20 mouse cellular contexts compared by ENCODE assay signal in the genomic region with DNA sequence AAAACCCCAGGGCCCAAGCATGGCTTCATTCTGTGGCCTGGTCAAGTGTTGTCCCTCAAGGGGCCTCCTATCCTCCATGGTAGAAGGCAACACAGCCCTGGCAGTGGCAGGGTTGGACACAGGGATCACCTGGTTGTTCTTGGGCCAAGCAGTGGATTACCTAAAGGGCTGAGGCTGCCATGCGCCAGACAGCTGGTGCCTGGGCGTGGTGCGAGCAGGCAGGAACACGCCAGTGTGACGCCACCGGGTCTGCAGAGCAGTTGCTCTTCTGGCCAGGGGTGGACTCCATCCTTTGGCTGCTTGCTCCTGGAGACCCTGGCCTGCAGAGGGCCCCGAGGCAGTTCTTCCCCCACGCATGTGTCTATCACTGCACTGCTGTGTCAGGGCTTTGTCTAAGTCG. TPM values are rescaled to one million over a fixed set of nuclear protein-coding genes. Genes with fewer than 3 reads are reported as not detected.
A peak's percentile ranks its signal among the peaks of the same experiment; 100 is the strongest.
DNase-seq lines count a peak whose midpoint lies in the region; ATAC-seq and TF ChIP-seq lines count a peak whose summit lies in the region.
"Had no signal": no experiment of that assay in that cellular context is flagged by ENCODE, and none has a peak within 500 bp of the region (broad histone marks: within the 10 kb centered on the region; RNA-seq: fewer than 3 reads in every experiment).

No protein-coding gene starts in this region.

- H3K36me3 ChIP-seq in heart, embryonic 10.5 days = peaks cover 6% of the 10 kb centered on the region
- peaks cover 7% of the 10 kb centered on the region for H3K36me3 ChIP-seq in spleen, adult 2 months (ENCODE audit: control insufficient read depth, insufficient read depth, low read length)
- peaks cover 13% of the 10 kb centered on the region for H3K36me3 ChIP-seq in intestine, embryonic 16.5 days (ENCODE audit: control insufficient read depth, insufficient read depth, low read length)
- no peaks in the 10 kb centered on the region for H3K36me3 ChIP-seq in stomach, postnatal 0 days (ENCODE audit: control insufficient read depth, insufficient read depth, low read length)
- H3K36me3 ChIP-seq: neural tube, embryonic 12.5 days had no signal

- peaks cover 5% of the 10 kb centered on the region; the same call in 1 of the 2 replicates for H3K9me3 ChIP-seq in heart, embryonic 10.5 days
- H3K9me3 ChIP-seq in intestine, embryonic 16.5 days (ENCODE audit: control insufficient read depth, low read length) = no peaks in the 10 kb centered on the region
- H3K9me3 ChIP-seq in stomach, postnatal 0 days (ENCODE audit: control insufficient read depth, low read length) = no peaks in the 10 kb centered on the region
- H3K9me3 ChIP-seq: neural tube, embryonic 12.5 days had no signal

- peak; percentile 64 for ATAC-seq in intestine, embryonic 16.5 days
- ATAC-seq in stomach, postnatal 0 days (ENCODE audit: low FRiP score, low TSS enrichment) = peak; percentile 54
- ATAC-seq in megakaryocyte progenitor cell, adult 5-6 weeks (replicated peaks; ENCODE audit: poor library complexity) = no peak
- ATAC-seq: midbrain, embryonic 16.5 days had no signal

- no peak for TF ChIP-seq POLR2A in spleen, adult 2 months (IDR thresholded peaks at IDR 0.05; ENCODE audit: low read depth, low read length)

- H3K4me1 ChIP-seq in heart, embryonic 10.5 days = peaks cover 32% of the 10 kb centered on the region
- H3K4me1 ChIP-seq in spleen, adult 2 months (ENCODE audit: control insufficient read depth, insufficient read depth, insufficient read length) = peaks cover 22% of the 10 kb centered on the region; the same call in 1 of the 2 replicates
- H3K4me1 ChIP-seq in intestine, embryonic 16.5 days (ENCODE audit: control insufficient read depth, insufficient read depth, low read length) = peaks cover 38% of the 10 kb centered on the region
- H3K4me1 ChIP-seq in stomach, postnatal 0 days (replicated peaks; ENCODE audit: control insufficient read depth, insufficient read depth) = no peaks in the 10 kb centered on the region

- TF ChIP-seq CTCF in spleen, adult 2 months (IDR thresholded peaks at IDR 0.05; ENCODE audit: extremely low read depth, insufficient read depth, insufficient read length, insufficient replicate concordance) = no peak
- no peak for TF ChIP-seq CTCF in stomach, postnatal 0 days (IDR thresholded peaks at IDR 0.05; ENCODE audit: low read depth)

- H3K27ac ChIP-seq in heart, embryonic 10.5 days = peak overlapping the region; percentile 65
- H3K27ac ChIP-seq in spleen, adult 2 months (ENCODE audit: insufficient read depth, low read length) = peak overlapping the region; percentile 54
- peak overlapping the region; percentile 79 for H3K27ac ChIP-seq in intestine, embryonic 16.5 days (ENCODE audit: low read length)
- H3K27ac ChIP-seq in stomach, postnatal 0 days (replicated peaks) = peak overlapping the region; percentile 63
- H3K27ac ChIP-seq: heart, embryonic 13.5 days; layer of hippocampus, adult 2 months; neural tube, embryonic 12.5 days had no signal

- H3K4me2 ChIP-seq in intestine, embryonic 16.5 days (ENCODE audit: low read depth, low read length) = no peak overlapping the region
- no peak overlapping the region for H3K4me2 ChIP-seq in stomach, postnatal 0 days (replicated peaks; ENCODE audit: low read depth)
- H3K4me2 ChIP-seq: heart, embryonic 13.5 days; lung, embryonic 14.5 days; neural tube, embryonic 12.5 days had no signal

- H3K4me3 ChIP-seq in heart, embryonic 10.5 days = no peak overlapping the region
- no peak overlapping the region for H3K4me3 ChIP-seq in spleen, adult 2 months (ENCODE audit: extremely low read depth, insufficient read depth, insufficient read length)
- H3K4me3 ChIP-seq in intestine, embryonic 16.5 days (ENCODE audit: low read length) = no peak overlapping the region
- H3K4me3 ChIP-seq in stomach, postnatal 0 days (ENCODE audit: low read depth, low read length) = no peak overlapping the region
- H3K4me3 ChIP-seq: erythroblast, embryonic 14.5 days; heart, embryonic 13.5 days; layer of hippocampus, adult 2 months; neural tube, embryonic 12.5 days had no signal

- 73% methylated on average over 9 of the region's 9 CpGs for whole genome bisulfite sequencing in heart, embryonic 10.5 days
- 46% methylated on average over 9 of the region's 9 CpGs for WGBS in spleen, adult 2 months
- whole genome bisulfite sequencing in intestine, embryonic 16.5 days = 62% methylated on average over 9 of the region's 9 CpGs
- 63% methylated on average over 9 of the region's 9 CpGs for WGBS in stomach, postnatal 0 days

- DNase-seq in heart, embryonic 10.5 days (ENCODE audit: low spot score) = no peak
- DNase-seq in heart, postnatal 4 days = no peak
- no peak for DNase-seq in spleen, adult 2 months (ENCODE audit: low read depth in 1 of 2, low spot score in 2 of 2)
- no peak for DNase-seq in spleen, postnatal 10 days (ENCODE audit: low spot score in 2 of 2)
- DNase-seq in stomach, postnatal 0 days (ENCODE audit: low spot score) = peak; percentile 77
- no peak for DNase-seq in left cerebral cortex, adult 11 months (ENCODE audit: low spot score)
- DNase-seq: embryo, embryonic 11 days; gastrocnemius, postnatal 25 days; kidney, adult 11 months; liver; lung, embryonic 14.5 days; right cerebral cortex, postnatal 4 days; thymus, postnatal 36 days had no signal

- peak overlapping the region; percentile 16; the same call in 1 of the 2 replicates for H3K9ac ChIP-seq in intestine, embryonic 16.5 days (ENCODE audit: low read depth, low read length)
- H3K9ac ChIP-seq in stomach, postnatal 0 days (ENCODE audit: low read length) = no peak overlapping the region
- H3K9ac ChIP-seq: heart, embryonic 13.5 days; lung, embryonic 14.5 days; neural tube, embryonic 12.5 days had no signal

- TF ChIP-seq EP300 in stomach, postnatal 0 days (optimal IDR thresholded peaks at IDR 0.05) = no peak

- no peaks in the 10 kb centered on the region for H3K27me3 ChIP-seq in heart, embryonic 10.5 days (ENCODE audit: insufficient read depth, poor library complexity, severe bottlenecking)
- no peaks in the 10 kb centered on the region for H3K27me3 ChIP-seq in spleen, adult 2 months (ENCODE audit: control insufficient read depth, insufficient read depth, low read length)
- no peaks in the 10 kb centered on the region for H3K27me3 ChIP-seq in intestine, embryonic 16.5 days (replicated peaks; ENCODE audit: control insufficient read depth, insufficient read depth, low read length)
- no peaks in the 10 kb centered on the region for H3K27me3 ChIP-seq in stomach, postnatal 0 days (ENCODE audit: control insufficient read depth, insufficient read depth, low read length)
- H3K27me3 ChIP-seq: heart, embryonic 13.5 days; neural tube, embryonic 12.5 days had no signal

RNA-seq across cellular contexts. Expression of gene Itpr3, which starts 16.7 kb away (rescaled TPM):
- polyA plus RNA-seq in heart, embryonic 10.5 days (2016; fragmentation: Nextera tagmentation; extraction: Ambion mirVana) = 2.9 TPM in 2 replicates
- total RNA-seq in heart, postnatal 4 days (2021) = 1 to 10 TPM; 7.5 to 8.2 TPM
- 50.9 and 61.4 TPM in 2 replicates for polyA plus RNA-seq in spleen, adult 2 months (2012; rRNA removed)
- 12.1 and 16.5 TPM in 2 replicates for polyA plus RNA-seq in intestine, embryonic 16.5 days (2015; fragmentation: Nextera tagmentation; extraction: Ambion mirVana)
- polyA plus RNA-seq in stomach, postnatal 0 days (2015; fragmentation: Nextera tagmentation; extraction: Ambion mirVana) = 5.9 and 6.6 TPM in 2 replicates
- total RNA-seq in megakaryocyte progenitor cell, adult 5-6 weeks (2015) = 3.4 and 3.6 TPM in 2 replicates
- total RNA-seq in megakaryocyte progenitor cell, adult 5-6 weeks (2017) = 5.3 and 6.2 TPM in 2 replicates

RNA-seq across cellular contexts. Expression of gene Bak1, which starts 45.0 kb away (rescaled TPM):
- polyA plus RNA-seq in heart, embryonic 10.5 days (2016; fragmentation: Nextera tagmentation; extraction: Ambion mirVana) = 4.0 and 6.8 TPM in 2 replicates
- total RNA-seq in heart, postnatal 4 days (2021) = 10 to 100 TPM; 46.8 to 52.4 TPM
- 50.3 and 67.8 TPM in 2 replicates for polyA plus RNA-seq in spleen, adult 2 months (2012; rRNA removed)
- 8.5 and 10.3 TPM in 2 replicates for polyA plus RNA-seq in intestine, embryonic 16.5 days (2015; fragmentation: Nextera tagmentation; extraction: Ambion mirVana)
- polyA plus RNA-seq in stomach, postnatal 0 days (2015; fragmentation: Nextera tagmentation; extraction: Ambion mirVana) = 3.5 and 3.6 TPM in 2 replicates
- 130 and 135 TPM in 2 replicates for total RNA-seq in megakaryocyte progenitor cell, adult 5-6 weeks (2015)
- total RNA-seq in megakaryocyte progenitor cell, adult 5-6 weeks (2017) = 63.3 and 68.7 TPM in 2 replicates

RNA-seq across cellular contexts. Expression of gene Uqcc2, which starts 59.9 kb away (rescaled TPM):
- polyA plus RNA-seq in heart, embryonic 10.5 days (2016; fragmentation: Nextera tagmentation; extraction: Ambion mirVana) = 393 and 440 TPM in 2 replicates
- 100 to 1,000 TPM; 256 to 274 TPM for total RNA-seq in heart, postnatal 4 days (2021)
- polyA plus RNA-seq in spleen, adult 2 months (2012; rRNA removed) = 49.1 and 73.4 TPM in 2 replicates
- polyA plus RNA-seq in intestine, embryonic 16.5 days (2015; fragmentation: Nextera tagmentation; extraction: Ambion mirVana) = 238 and 255 TPM in 2 replicates
- 234 and 250 TPM in 2 replicates for polyA plus RNA-seq in stomach, postnatal 0 days (2015; fragmentation: Nextera tagmentation; extraction: Ambion mirVana)
- 134 and 138 TPM in 2 replicates for total RNA-seq in megakaryocyte progenitor cell, adult 5-6 weeks (2015)
- 154 and 170 TPM in 2 replicates for total RNA-seq in megakaryocyte progenitor cell, adult 5-6 weeks (2017)
